Mouse (Mus musculus) cerebral cortex, adult 2 months (tissue): ENCODE results near the gene H60b.

Experiments used
- WGBS: fragments of 180-500 bp; shearing (Covaris S2); methylation state at CpG from one replicate; pipeline ENCODE4 v1.1.7; 2018; 5-methylcytosine and 5-hydroxymethylcytosine counted together

H60b gene

GRCm38 (mm10) chr10:22165328-22166003 lies 7.1 kb downstream of the H60b start:
- 74% methylated on average over 5 of the region's 5 CpGs for WGBS

DNA sequence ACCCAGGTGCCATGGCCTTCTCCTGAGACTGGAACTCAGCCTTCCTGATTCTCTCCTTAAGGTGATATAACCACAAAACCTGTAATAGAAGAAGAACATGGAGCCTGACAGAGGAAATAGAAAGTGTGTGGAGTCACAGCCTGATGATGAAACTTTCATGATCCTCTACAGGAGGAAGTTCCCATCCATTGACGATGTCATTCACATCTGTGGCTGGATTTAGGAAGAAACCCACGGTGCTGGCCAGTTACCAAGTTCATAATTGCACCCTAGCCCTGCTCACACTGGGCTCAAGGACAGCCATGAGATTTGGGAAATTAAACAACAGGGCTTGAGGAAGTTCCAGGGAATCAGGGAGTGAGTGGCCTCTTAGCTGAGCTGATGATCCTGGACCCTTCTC lies 7.6 kb downstream of the H60b start:
- WGBS: 70% methylated on average over 2 of the region's 2 CpGs

GRCm38 (mm10) chr10:22167061-22167460 lies 8.7 kb downstream of the H60b start:
- WGBS: 97% methylated on average over 1 of the region's 1 CpGs

- 68% methylated on average over 4 of the region's 5 CpGs for WGBS
Measured at GRCm38 (mm10) chr10:22172431-22173334, 14.3 kb downstream of the H60b start.

DNA sequence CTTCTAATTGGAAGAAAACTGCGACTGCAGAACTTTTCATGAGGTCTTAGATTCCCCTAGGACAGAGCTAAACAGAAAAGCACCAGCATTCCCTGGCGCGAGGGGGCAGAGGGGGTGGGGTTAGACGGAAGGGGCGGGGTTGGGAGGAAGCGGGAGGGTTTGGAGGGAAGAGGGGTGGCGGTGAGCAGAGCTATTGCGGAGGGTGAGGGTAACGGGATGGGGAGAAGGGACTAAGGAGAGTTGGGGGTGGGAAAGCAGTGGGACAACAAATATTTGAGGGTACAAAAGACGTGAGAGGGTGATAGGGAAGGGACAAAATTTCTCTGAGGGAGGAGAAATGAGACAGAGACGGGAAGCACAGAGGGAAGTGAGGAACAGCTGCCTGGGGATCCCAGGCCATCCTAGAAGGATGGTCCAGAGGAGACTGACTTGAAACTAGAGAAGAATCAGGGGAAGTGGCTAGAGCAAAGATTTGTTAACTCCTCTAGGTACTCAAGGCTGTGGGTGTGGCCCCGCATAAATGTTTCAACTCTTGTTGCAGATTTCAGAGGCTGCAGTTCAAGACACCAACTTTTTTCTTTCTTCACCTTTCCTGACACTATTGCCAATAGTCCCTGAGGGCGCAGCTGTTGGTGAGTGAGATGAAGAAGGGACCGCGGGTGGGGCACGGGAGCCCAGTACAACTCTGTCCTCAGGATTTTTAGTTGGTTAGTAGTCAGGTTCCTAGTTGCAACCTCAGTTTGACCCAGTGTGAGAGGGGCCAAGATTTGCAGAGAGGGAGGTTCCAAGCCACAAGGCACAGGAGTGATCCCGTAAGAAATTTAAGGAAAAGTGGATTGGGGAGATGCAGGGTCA lies 15.2 kb downstream of the H60b start:
- WGBS: 20% methylated on average over 13 of the region's 17 CpGs

GRCm38 (mm10) chr10:22174190-22174487 lies 15.8 kb downstream of the H60b start:
- 84% methylated on average over 2 of the region's 2 CpGs for WGBS

DNA sequence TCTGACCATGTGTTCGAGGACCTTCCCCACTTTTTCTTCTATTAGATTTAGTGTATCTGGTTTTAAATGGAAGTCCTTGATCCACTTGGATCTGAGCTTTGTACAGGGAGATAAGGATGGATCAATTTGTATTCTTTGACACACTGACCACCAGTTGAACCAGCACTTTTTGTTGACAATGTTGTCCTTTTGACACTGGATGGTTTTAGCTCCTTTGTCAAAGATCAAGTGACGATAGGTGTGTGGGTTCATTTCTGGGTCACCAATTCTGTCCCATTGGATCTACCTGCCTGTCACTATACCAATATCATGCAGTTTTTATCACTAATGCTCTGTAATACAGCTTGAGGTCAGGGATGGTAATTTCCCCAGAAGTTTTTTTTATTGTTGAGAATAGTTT lies 18.1 kb downstream of the H60b start:
- WGBS: 93% methylated on average over 2 of the region's 2 CpGs

DNA sequence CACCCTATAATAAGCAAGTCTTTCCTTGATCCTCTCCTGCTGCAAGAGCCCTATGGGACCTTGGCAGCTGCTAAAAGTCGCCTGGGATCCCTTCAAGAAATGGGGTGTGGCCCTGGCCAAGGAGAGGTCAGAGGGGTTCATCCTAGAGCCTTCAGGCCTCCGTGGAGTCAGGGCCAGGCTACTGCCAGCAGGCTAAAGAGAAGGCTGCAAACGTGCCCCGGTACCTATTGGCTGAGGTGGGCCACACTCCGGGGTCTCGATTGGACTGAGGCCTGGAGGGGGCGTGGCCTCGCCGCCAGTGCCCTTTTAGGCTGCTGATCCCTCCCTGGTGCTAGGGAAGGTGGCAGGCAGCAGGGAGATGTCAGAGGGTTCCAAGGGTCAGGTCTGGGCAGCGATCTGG lies 32.6 kb downstream of the H60b start:
- 21% methylated on average over 7 of the region's 10 CpGs for WGBS

DNA sequence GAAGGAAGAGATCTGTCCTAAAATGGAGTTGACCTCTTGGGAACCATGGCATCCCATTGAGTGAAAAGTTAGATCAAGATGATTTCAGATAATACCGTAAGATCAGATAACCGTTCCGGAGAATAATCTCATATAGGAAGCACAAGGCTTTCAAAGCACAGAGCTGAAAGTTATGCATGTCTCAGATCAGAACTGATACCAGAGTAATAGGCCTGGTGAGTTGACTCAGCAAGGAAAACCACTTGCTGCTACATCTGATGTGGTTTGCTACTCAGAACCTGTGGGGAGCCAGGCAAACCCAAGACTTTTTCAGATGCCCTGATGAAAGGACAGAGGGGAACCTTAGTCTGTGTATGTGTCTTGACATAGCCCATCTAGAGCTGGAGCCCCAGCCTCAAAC lies 43.0 kb downstream of the H60b start:
- 91% methylated on average over 3 of the region's 3 CpGs for WGBS

- no CpG with 5 or more reads among the region's 2 CpGs for WGBS
Measured at GRCm38 (mm10) chr10:22202784-22203583, 44.6 kb downstream of the H60b start.

GRCm38 (mm10) chr10:22206443-22206842 lies 48.1 kb downstream of the H60b start:
- 67% methylated on average over 1 of the region's 1 CpGs for WGBS

DNA sequence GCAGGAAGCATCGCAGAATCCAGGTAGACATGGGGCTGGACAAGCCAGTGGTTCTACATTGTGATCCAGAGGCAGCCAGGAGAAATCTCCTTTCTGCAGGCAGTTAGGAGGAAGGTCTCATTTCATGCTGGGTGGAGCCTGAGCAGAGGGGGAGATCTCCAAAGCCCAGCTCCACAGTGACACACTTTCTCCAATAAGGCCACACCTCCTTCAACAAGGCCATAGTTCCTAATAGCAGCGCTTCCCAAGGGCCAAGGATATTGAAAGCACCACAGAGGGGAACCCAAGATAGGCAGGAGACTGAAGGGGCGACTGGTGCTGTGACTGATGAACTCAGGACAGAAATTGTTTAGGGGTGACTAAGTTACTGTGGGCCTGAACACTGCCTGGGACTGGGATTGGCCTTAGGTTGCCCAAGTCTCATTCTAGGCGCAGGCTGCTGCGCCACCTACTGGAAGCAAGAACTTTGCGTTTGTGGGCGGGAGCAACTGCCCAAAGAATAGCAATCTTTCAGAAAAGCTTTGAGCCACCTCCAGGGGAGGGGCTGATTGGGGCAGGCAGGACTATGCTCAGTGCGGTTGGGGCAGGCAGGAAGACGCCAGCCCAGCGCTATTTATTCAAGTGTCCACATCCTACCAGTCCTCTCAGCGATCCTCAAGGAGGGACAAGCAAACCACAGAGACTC lies 53.8 kb downstream of the H60b start:
- WGBS: 7% methylated on average over 8 of the region's 11 CpGs

GRCm38 (mm10) chr10:22223474-22224349 lies 65.3 kb downstream of the H60b start:
- no CpG with 5 or more reads among the region's 7 CpGs for WGBS

- WGBS: 96% methylated on average over 8 of the region's 8 CpGs
Measured at GRCm38 (mm10) chr10:22265060-22265459, 106.7 kb downstream of the H60b start.

GRCm38 (mm10) chr10:22270879-22271786 lies 112.7 kb downstream of the H60b start:
- 20% methylated on average over 7 of the region's 8 CpGs for WGBS

DNA sequence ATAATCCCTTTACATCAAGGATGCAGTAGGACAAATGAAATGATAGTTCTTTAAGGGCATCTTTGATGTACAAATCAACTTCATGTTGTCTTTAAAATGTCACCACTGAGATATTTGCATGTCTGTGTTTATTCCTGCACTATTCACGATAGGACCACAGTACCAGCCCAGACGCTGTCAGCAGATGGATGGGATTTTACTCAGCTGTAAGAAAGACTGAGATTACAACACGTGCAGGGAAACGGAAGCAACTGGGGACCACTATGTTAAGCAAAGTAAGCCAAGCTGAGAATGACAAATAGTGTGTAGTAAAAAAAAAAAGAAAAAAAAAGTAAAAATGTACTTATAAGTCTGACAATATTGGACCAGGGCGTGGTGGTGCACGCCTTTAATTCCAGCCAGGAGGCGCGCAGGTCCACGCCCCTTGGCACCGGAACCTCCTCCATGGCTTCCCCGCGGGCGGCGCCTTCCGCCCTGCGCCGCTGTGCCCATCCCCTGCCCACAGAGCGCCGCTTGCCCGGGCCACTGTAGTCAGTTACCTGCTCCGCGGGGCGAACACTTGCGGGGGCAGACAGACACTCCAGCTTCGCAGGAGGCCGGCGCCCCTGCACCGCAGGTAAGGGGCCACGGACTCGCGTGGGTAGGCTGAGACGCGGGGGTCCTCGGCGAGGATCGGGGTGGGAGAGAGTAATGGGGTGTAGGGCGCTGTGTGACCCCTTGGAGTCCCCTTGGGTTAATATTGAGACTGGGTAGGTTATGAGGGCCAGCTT lies 114.7 kb downstream of the H60b start:
- WGBS: 3% methylated on average over 37 of the region's 37 CpGs

GRCm38 (mm10) chr10:22273684-22274305 lies 115.4 kb downstream of the H60b start:
- WGBS: under 1% methylated on average over 41 of the region's 41 CpGs
